Mouse (Mus musculus) midbrain, postnatal 0 days (tissue): ENCODE results near the gene D430019H16Rik. TPM values are rescaled to one million over a fixed set of nuclear protein-coding genes. Genes with fewer than 3 reads are reported as not detected.

Experiments used
- ATAC-seq: fragments of 200-750 bp; cut with Nextera tagmentation; 2 replicates; pipeline ENCODE4 v1.8.0; 2017; ENCODE audit warnings: moderate number of reproducible peaks, mild to moderate bottlenecking, moderate TSS enrichment, moderate library complexity; ENCODE audit not compliant: low FRiP score
- DNase-seq: peaks from one replicate; pipeline ENCODE4 v3.0.0-alpha.2; 2015; ENCODE audit warnings: low spot score
- H3K27ac ChIP-seq: fragments of 300-500 bp; sonication (generic); 2 replicates; pipeline ENCODE4 v1.5.1; 2014; ENCODE audit warnings: low read depth, mild to moderate bottlenecking, low read length, mixed read lengths
- H3K27me3 ChIP-seq: fragments of 300-500 bp; sonication (generic); 2 replicates; pipeline ENCODE4 v1.6.1; 2014; ENCODE audit warnings: low read length, control low read depth, mixed read lengths; ENCODE audit not compliant: insufficient read depth
- H3K36me3 ChIP-seq: fragments of 300-500 bp; sonication (generic); 2 replicates; pipeline ENCODE4 v1.6.1; 2014; ENCODE audit warnings: low read length, control low read depth, mixed read lengths; ENCODE audit not compliant: insufficient read depth
- H3K4me1 ChIP-seq: fragments of 300-500 bp; sonication (generic); 2 replicates; pipeline ENCODE4 v1.6.1; 2014; ENCODE audit warnings: mild to moderate bottlenecking, control low read depth, antibody characterized with exemption, low read length, mixed read lengths; ENCODE audit not compliant: insufficient read depth
- H3K4me2 ChIP-seq: fragments of 300-500 bp; sonication (generic); 2 replicates; pipeline ENCODE4 v1.6.1; 2014; ENCODE audit warnings: low read depth, mild to moderate bottlenecking, low read length, mixed read lengths; ENCODE audit not compliant: poor library complexity, severe bottlenecking
- H3K4me3 ChIP-seq: fragments of 300-500 bp; sonication (generic); 2 replicates; pipeline ENCODE4 v1.5.1; 2014; ENCODE audit warnings: low read depth, mild to moderate bottlenecking, low read length, moderate library complexity
- H3K9ac ChIP-seq: fragments of 300-500 bp; sonication (generic); replicated peaks from 2 replicates; pipeline ENCODE4 v1.6.1; 2014; ENCODE audit warnings: mild to moderate bottlenecking, low read length, moderate library complexity, mixed read lengths; ENCODE audit not compliant: poor library complexity, severe bottlenecking
- H3K9me3 ChIP-seq: fragments of 300-500 bp; sonication (generic); 2 replicates; pipeline ENCODE4 v1.6.1; 2016; ENCODE audit warnings: low read length, control low read depth
- CTCF ChIP-seq: IDR thresholded peaks from 2 replicates; pipeline ENCODE4 v1.5.1; 2016; ENCODE audit warnings: antibody characterized with exemption, mild to moderate bottlenecking
- WGBS: fragments of 180-500 bp; shearing (Covaris S2); extraction: QIAGEN DNeasy Blood & Tissue Kit; methylation state at CpG from one replicate; pipeline ENCODE4 v1.1.7; 2014; 5-methylcytosine and 5-hydroxymethylcytosine counted together
- polyA plus RNA-seq: library from polyadenylated mRNA; unstranded; fragments of >200 nt; fragmentation: Nextera tagmentation; extraction: Ambion mirVana; gene quantifications from 2 replicates; pipeline ENCODE4 v1.2.1, GENCODE M21; 2015
- total RNA-seq: library from RNA; depleted of rRNA; stranded (reverse); fragments of >200 nt; gene quantifications from 2 replicates; pipeline ENCODE4 v1.2.3, GENCODE M21; 2014

D430019H16Rik gene
- total and polyA plus RNA-seq, 2 experiments from 2014 or later, result 13.1 to 176 TPM

DNA sequence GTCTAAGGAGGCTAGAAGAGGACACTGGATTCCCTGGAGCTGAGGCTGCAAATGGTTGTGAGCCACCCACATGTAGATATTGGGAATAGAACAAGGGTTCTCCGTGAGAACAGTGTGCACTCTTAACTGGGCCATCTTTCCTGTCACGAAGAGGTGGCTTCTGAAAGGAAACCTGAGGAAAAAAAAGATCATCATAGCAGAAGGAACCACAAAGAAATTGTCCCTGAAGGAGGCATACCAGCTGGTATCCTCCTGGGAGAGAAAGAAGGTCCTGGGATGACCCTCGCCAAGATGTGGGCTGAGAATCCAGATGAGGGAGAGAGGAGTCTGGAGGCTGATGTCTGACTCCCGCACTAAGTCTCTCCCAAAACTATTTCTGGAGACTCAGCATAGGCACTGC is 4.4 kb upstream of the D430019H16Rik start:
- Histone ChIP-seq H3K27ac (no peak overlapping the region), H3K36me3 (no peaks in the 10 kb centered on the region), H3K4me2 (no peak overlapping the region), H3K4me1 (no peaks in the 10 kb centered on the region), H3K4me3 (no peak overlapping the region), H3K9me3 (no peaks in the 10 kb centered on the region), H3K9ac (no peak overlapping the region), H3K27me3 (no peaks in the 10 kb centered on the region)
- no peak for ATAC-seq
- DNase-seq, result no peak
- WGBS, result 79% methylated on average over 4 of the region's 4 CpGs
- TF ChIP-seq CTCF, result no peak

DNA sequence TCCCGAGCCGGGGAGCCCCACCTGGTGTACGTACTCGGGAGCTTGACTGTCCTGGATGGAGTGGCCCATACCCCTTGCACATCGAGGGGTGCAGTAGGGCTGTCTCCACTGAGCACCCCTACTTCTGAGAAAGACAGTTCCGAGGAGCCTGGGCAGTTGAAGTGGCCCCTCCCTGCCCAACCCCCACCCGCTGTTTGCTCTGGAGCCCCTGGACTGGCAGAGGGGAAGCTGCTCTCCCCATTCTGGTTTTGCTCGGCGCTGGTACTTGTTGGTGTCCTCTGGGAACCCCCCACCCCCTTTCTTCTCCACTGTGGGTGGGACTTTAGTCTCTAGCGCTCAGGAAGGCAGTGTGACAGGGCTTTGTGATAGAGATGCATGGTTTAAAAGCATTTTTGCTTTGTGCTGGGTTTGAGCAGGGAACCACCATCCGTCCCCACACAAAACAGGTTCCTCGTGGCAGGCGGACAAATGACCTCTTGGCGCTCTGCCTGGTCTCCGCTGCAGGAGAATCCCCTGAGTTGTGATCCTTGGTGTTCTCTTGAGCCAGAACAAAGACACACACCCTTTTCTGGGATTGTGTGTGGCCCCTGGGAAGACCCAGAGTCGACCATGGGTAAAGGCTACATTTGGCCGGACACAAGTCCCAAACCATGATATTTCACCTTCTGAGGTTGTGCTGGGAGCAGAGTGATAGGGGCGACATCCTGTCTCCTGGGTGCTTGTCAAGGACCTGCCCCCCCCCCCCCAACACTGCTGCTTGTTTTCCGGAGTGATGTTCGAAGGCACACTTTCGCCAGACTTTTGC is 804 bp downstream of the D430019H16Rik start:
- Histone ChIP-seq H3K9ac (peak overlapping the region; percentile 81), H3K4me1 (peaks cover 15% of the 10 kb centered on the region; the same call in 1 of the 2 replicates), H3K9me3 (no peaks in the 10 kb centered on the region), H3K4me3 (peak overlapping the region; percentile 77), H3K27ac (peak overlapping the region; percentile 83), H3K27me3 (no peaks in the 10 kb centered on the region), H3K4me2 (peak overlapping the region; percentile 66), H3K36me3 (no peaks in the 10 kb centered on the region)
- ATAC-seq, result peak; percentile 72
- peak; percentile 52 for DNase-seq
- WGBS, result 2% methylated on average over 21 of the region's 21 CpGs
- peak; percentile 18; the same call in 1 of the 2 replicates for TF ChIP-seq CTCF

DNA sequence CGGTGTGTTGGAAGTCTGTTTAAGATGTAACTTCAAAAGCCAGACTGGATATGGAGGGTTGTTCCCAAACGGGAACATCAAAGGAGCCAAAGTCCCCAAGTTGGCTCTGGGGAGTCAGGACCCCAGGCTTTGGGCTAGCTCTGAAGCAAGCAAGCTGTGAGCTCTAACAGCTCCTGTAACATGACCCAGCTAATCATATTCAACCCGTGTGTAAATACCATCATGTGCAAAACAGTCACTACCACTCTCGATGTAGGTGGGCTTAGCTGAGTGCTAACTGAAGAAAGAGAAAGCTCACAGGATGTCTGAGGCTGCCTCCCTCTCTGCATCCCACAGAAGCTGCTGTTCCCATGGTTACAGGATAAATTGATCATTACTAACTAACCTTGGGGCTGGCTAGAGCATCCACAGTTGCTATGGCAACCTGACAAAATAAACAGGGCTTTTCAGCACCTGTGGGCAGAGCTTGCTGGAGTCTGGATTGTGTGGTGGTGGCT is 1.5 kb downstream of the D430019H16Rik start:
- WGBS, result 0% methylated on average over 4 of the region's 4 CpGs
- peak overlapping the region; percentile 83 for H3K27ac ChIP-seq
- ATAC-seq, result peak; percentile 25; the same call in 1 of the 2 replicates
- H3K36me3 ChIP-seq, result no peaks in the 10 kb centered on the region
- DNase-seq, result peak; percentile 83
- TF ChIP-seq CTCF, result no peak
- H3K4me2 ChIP-seq, result peak overlapping the region; percentile 66
- no peaks in the 10 kb centered on the region for H3K9me3 ChIP-seq
- peak overlapping the region; percentile 77 for H3K4me3 ChIP-seq
- H3K27me3 ChIP-seq, result no peaks in the 10 kb centered on the region
- peaks cover 15% of the 10 kb centered on the region; the same call in 1 of the 2 replicates for H3K4me1 ChIP-seq
- peak overlapping the region; percentile 81; the same call in 1 of the 2 replicates for H3K9ac ChIP-seq

DNA sequence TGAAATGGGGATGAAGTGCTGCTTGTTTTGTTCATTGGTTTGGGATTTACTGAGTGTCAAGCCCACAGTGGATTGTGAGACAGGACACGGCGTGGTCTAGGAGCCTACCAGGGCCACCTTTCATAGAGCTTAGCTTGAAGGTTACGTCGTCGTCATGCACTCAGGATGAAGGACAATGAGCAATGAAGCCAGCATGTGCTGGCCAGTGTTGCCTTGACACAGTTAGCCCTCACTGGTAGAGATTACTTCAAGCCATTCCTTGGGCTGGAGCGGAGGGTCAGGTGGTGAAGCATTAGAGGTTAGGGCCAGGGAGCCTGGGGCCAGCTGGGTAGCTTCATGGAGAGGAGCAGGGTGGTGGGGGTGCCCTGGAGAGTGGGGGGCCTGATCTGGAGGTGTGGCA is 5.1 kb downstream of the D430019H16Rik start:
- no peak for DNase-seq
- Histone ChIP-seq H3K27me3 (no peaks in the 10 kb centered on the region), H3K36me3 (no peaks in the 10 kb centered on the region), H3K27ac (no peak overlapping the region), H3K4me2 (no peak overlapping the region), H3K4me1 (peaks cover 15% of the 10 kb centered on the region; the same call in 1 of the 2 replicates), H3K9me3 (no peaks in the 10 kb centered on the region), H3K4me3 (no peak overlapping the region), H3K9ac (no peak overlapping the region)
- no peak for TF ChIP-seq CTCF
- ATAC-seq, result no peak
- WGBS, result 91% methylated on average over 6 of the region's 6 CpGs

DNA sequence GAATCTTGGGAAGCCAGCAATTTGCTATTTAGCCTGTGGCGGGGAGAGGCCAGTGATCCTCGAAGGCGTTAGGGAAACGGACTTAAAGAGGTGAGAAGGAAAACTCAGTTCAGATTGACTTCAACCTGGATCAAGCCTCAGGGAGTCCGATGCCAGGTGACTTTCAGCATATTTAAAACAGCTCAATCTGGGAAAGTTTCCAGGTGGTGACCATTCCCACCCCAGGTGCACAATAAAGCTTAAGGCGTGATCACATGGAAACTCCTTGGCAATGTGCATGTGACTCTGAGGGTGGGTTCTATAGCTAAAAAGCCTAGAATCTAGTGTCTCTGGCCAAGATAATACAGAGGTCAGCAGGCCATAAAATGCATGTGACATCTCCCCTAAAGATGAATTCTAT is 7.4 kb downstream of the D430019H16Rik start:
- Histone ChIP-seq H3K9me3 (no peaks in the 10 kb centered on the region), H3K4me2 (no peak overlapping the region), H3K27me3 (no peaks in the 10 kb centered on the region), H3K9ac (no peak overlapping the region), H3K36me3 (no peaks in the 10 kb centered on the region), H3K4me3 (no peak overlapping the region), H3K27ac (no peak overlapping the region), H3K4me1 (peaks cover 8% of the 10 kb centered on the region; the same call in 1 of the 2 replicates)
- TF ChIP-seq CTCF, result no peak
- 76% methylated on average over 6 of the region's 6 CpGs for WGBS
- no peak for ATAC-seq
- DNase-seq, result peak; percentile 41

DNA sequence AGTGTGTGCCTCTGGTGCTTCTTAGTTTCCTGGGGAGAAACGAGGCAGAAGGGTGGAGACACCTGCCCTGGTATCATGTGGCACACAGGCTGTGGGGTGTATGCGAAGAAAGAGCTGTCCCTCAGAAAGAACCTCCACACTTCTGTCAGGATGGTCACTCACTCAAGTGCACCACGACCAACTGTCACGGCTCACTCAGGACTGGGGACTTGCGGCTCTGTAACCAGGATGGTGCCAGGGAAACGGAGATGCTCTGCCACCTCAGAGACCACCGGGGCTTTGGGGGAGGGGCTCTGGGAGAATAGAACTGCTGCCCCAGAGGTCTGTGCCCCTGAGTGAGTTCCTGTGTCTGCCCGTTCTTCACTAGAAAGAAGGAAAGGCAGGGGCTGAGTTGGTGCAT is 15.4 kb downstream of the D430019H16Rik start:
- Histone ChIP-seq H3K4me2 (no peak overlapping the region), H3K4me3 (no peak overlapping the region), H3K27ac (no peak overlapping the region), H3K27me3 (no peaks in the 10 kb centered on the region), H3K9me3 (no peaks in the 10 kb centered on the region), H3K36me3 (peaks cover 3% of the 10 kb centered on the region), H3K9ac (no peak overlapping the region), H3K4me1 (no peaks in the 10 kb centered on the region)
- ATAC-seq, result no peak
- DNase-seq, result no peak
- WGBS, result 80% methylated on average over 8 of the region's 8 CpGs
- no peak for TF ChIP-seq CTCF
